Mouse (Mus musculus): Measurements from ENCODE around the gene Thrap3. TPM values are rescaled to one million over a fixed set of nuclear protein-coding genes. Genes with fewer than 3 reads are reported as not detected.

Thrap3 gene
- 250 and 255 TPM in 2 replicates for polyA plus RNA-seq (2016; fragmentation: Nextera tagmentation; extraction: Ambion mirVana)

GRCm38 (mm10) chr4:126202303-126203181, at the start of gene Thrap3:
Thrap3 (minus strand) TSS chr4:126202760.
- H3K9me3 ChIP-seq (replicated peaks): no peaks in the 10 kb centered on the region
- peak within 1 kb of the TSS; percentile 71 for H3K4me3 ChIP-seq
- no peaks in the 10 kb centered on the region for H3K27me3 ChIP-seq
- no peaks in the 10 kb centered on the region for H3K36me3 ChIP-seq
- H3K4me2 ChIP-seq (replicated peaks): peak within 1 kb of the TSS; percentile 72
- H3K9ac ChIP-seq: peak within 1 kb of the TSS; percentile 85
- peaks cover 24% of the 10 kb centered on the region for H3K4me1 ChIP-seq
- 1% methylated on average over 68 of the region's 75 CpGs for WGBS
- ATAC-seq (ENCODE audit: low FRiP score): peak; percentile 99
- peak within 1 kb of the TSS; percentile 94 for H3K27ac ChIP-seq

- Histone ChIP-seq H3K9ac (peak overlapping the region; percentile 45), H3K4me3 (no peak overlapping the region), H3K4me1 (peaks cover 72% of the 10 kb centered on the region), H3K27me3 (no peaks in the 10 kb centered on the region), H3K27ac (peak overlapping the region; percentile 26; the same call in 1 of the 2 replicates), H3K36me3 (peaks cover 13% of the 10 kb centered on the region; the same call in 1 of the 2 replicates), H3K9me3 (replicated peaks) (no peaks in the 10 kb centered on the region), H3K4me2 (replicated peaks) (peak overlapping the region; percentile 17)
- 63% methylated on average over 11 of the region's 11 CpGs for WGBS
- ATAC-seq (ENCODE audit: low FRiP score): no peak
Measured at GRCm38 (mm10) chr4:126251655-126252254, 49.2 kb upstream of the Thrap3 start.

GRCm38 (mm10) chr4:126250659-126251058, 48.1 kb upstream of the Thrap3 start:
- Histone ChIP-seq H3K4me1 (peaks cover 72% of the 10 kb centered on the region), H3K4me2 (replicated peaks) (no peak overlapping the region), H3K9me3 (replicated peaks) (no peaks in the 10 kb centered on the region), H3K27me3 (no peaks in the 10 kb centered on the region), H3K36me3 (peaks cover 18% of the 10 kb centered on the region; the same call in 1 of the 2 replicates), H3K9ac (peak overlapping the region; percentile 45; the same call in 1 of the 2 replicates), H3K27ac (no peak overlapping the region), H3K4me3 (no peak overlapping the region)
- 51% methylated on average over 4 of the region's 4 CpGs for WGBS
- ATAC-seq (ENCODE audit: low FRiP score): no peak

- no peak for ATAC-seq (ENCODE audit: low FRiP score)
- Histone ChIP-seq H3K9ac (0 out of 2 replicates have a peak overlapping the region, but pooled peaks have one; percentile 1), H3K27me3 (no peaks in the 10 kb centered on the region), H3K36me3 (peaks cover 18% of the 10 kb centered on the region; the same call in 1 of the 2 replicates), H3K4me2 (replicated peaks) (no peak overlapping the region; the same call in 1 of the 2 replicates), H3K27ac (peak overlapping the region; percentile 78), H3K9me3 (replicated peaks) (no peaks in the 10 kb centered on the region), H3K4me3 (no peak overlapping the region), H3K4me1 (peaks cover 56% of the 10 kb centered on the region)
- WGBS: 12% methylated on average over 11 of the region's 11 CpGs
Measured at GRCm38 (mm10) chr4:126248261-126248868, 45.8 kb upstream of the Thrap3 start.

GRCm38 (mm10) chr4:126246202-126246889, 43.8 kb upstream of the Thrap3 start:
- Histone ChIP-seq H3K27me3 (no peaks in the 10 kb centered on the region), H3K4me3 (no peak overlapping the region), H3K4me1 (peaks cover 36% of the 10 kb centered on the region), H3K36me3 (peaks cover 23% of the 10 kb centered on the region), H3K27ac (no peak overlapping the region), H3K9ac (no peak overlapping the region), H3K9me3 (replicated peaks) (no peaks in the 10 kb centered on the region), H3K4me2 (replicated peaks) (no peak overlapping the region)
- ATAC-seq (ENCODE audit: low FRiP score): no peak
- WGBS: 86% methylated on average over 13 of the region's 13 CpGs

- Histone ChIP-seq H3K27me3 (no peaks in the 10 kb centered on the region), H3K27ac (no peak overlapping the region), H3K9ac (no peak overlapping the region), H3K9me3 (replicated peaks) (no peaks in the 10 kb centered on the region), H3K4me3 (no peak overlapping the region), H3K4me1 (peaks cover 10% of the 10 kb centered on the region), H3K4me2 (replicated peaks) (no peak overlapping the region), H3K36me3 (peaks cover 54% of the 10 kb centered on the region)
- WGBS: 93% methylated on average over 6 of the region's 6 CpGs
- ATAC-seq (ENCODE audit: low FRiP score): no peak
Measured at GRCm38 (mm10) chr4:126242510-126242909, 40.0 kb upstream of the Thrap3 start.

GRCm38 (mm10) chr4:126241956-126242355, 39.4 kb upstream of the Thrap3 start:
- WGBS: 42% methylated on average over 9 of the region's 9 CpGs
- peaks cover 10% of the 10 kb centered on the region for H3K4me1 ChIP-seq
- ATAC-seq (ENCODE audit: low FRiP score): no peak
- no peak overlapping the region for H3K4me2 ChIP-seq (replicated peaks)
- no peak overlapping the region for H3K4me3 ChIP-seq
- H3K27ac ChIP-seq: no peak overlapping the region
- H3K9ac ChIP-seq: no peak overlapping the region
- no peaks in the 10 kb centered on the region for H3K9me3 ChIP-seq (replicated peaks)
- H3K27me3 ChIP-seq: no peaks in the 10 kb centered on the region
- H3K36me3 ChIP-seq: peaks cover 57% of the 10 kb centered on the region

- 91% methylated on average over 13 of the region's 13 CpGs for WGBS
- ATAC-seq (ENCODE audit: low FRiP score): no peak
- peaks cover 71% of the 10 kb centered on the region for H3K36me3 ChIP-seq
Measured at GRCm38 (mm10) chr4:126239862-126240475, 37.4 kb upstream of the Thrap3 start.

GRCm38 (mm10) chr4:126237721-126238242, 35.2 kb upstream of the Thrap3 start:
- Histone ChIP-seq H3K9ac (no peak overlapping the region), H3K36me3 (peaks cover 93% of the 10 kb centered on the region), H3K9me3 (replicated peaks) (no peaks in the 10 kb centered on the region), H3K4me2 (replicated peaks) (no peak overlapping the region), H3K4me1 (peaks cover 7% of the 10 kb centered on the region; the same call in 1 of the 2 replicates), H3K4me3 (no peak overlapping the region), H3K27me3 (no peaks in the 10 kb centered on the region), H3K27ac (no peak overlapping the region)
- 0 out of 2 replicates have a peak, but pooled peaks have one; percentile 5 for ATAC-seq (ENCODE audit: low FRiP score)
- WGBS: 67% methylated on average over 5 of the region's 5 CpGs

More at GRCm38 (mm10) chr4:126239862-126240475, 37.4 kb upstream of the Thrap3 start:
- no peak overlapping the region for H3K27ac ChIP-seq
- H3K4me1 ChIP-seq: peaks cover 7% of the 10 kb centered on the region; the same call in 1 of the 2 replicates
- H3K9ac ChIP-seq: no peak overlapping the region
- no peaks in the 10 kb centered on the region for H3K9me3 ChIP-seq (replicated peaks)
- H3K4me2 ChIP-seq (replicated peaks): no peak overlapping the region
- no peaks in the 10 kb centered on the region for H3K27me3 ChIP-seq
- no peak overlapping the region for H3K4me3 ChIP-seq

GRCm38 (mm10) chr4:126236467-126237280, 34.1 kb upstream of the Thrap3 start:
- Histone ChIP-seq H3K27me3 (no peaks in the 10 kb centered on the region), H3K4me1 (peaks cover 7% of the 10 kb centered on the region; the same call in 1 of the 2 replicates), H3K36me3 (peaks cover 99% of the 10 kb centered on the region), H3K9me3 (replicated peaks) (no peaks in the 10 kb centered on the region), H3K27ac (no peak overlapping the region), H3K4me2 (replicated peaks) (no peak overlapping the region), H3K4me3 (no peak overlapping the region), H3K9ac (no peak overlapping the region)
- 50% methylated on average over 58 of the region's 63 CpGs for WGBS
- no peak for ATAC-seq (ENCODE audit: low FRiP score)
